Mouse (Mus musculus) ES-E14 (cell line): Measurements from ENCODE around the gene B3gnt9. TPM values are rescaled to one million over a fixed set of nuclear protein-coding genes. Genes with fewer than 3 reads are reported as not detected.
A peak's percentile ranks its signal among the peaks of the same experiment; 100 is the strongest.
"Not testable (repeated sequence)": the region's sequence is repeated elsewhere in the genome, so short reads cannot be mapped to it uniquely, and the experiment has no call there.

Source experiments
- DNase-seq: peaks from one replicate; pipeline ENCODE4 v3.0.0-alpha.2; 2013; ENCODE audit warnings: low read depth, low spot score
- H3K27ac ChIP-seq: 2 replicates; pipeline ENCODE4 v1.5.1; 2012; ENCODE audit warnings: low read depth, mild to moderate bottlenecking, low read length, moderate library complexity, mixed read lengths; ENCODE audit not compliant: poor library complexity, insufficient read depth, severe bottlenecking
- H3K36me3 ChIP-seq: 2 replicates; pipeline ENCODE4 v1.6.1; 2012; ENCODE audit warnings: mild to moderate bottlenecking, low read length, moderate library complexity, mixed read lengths; ENCODE audit not compliant: control insufficient read depth, poor library complexity, insufficient read depth, severe bottlenecking
- H3K4me1 ChIP-seq, 2 experiments: fragments of 150-350 bp in 1 of 2; sonication (generic) in 1 of 2; 2 replicates each; pipeline ENCODE4 v1.6.1; 2012; ENCODE audit warnings: low read length in 2 of 2, mild to moderate bottlenecking in 1 of 2, mixed read lengths in 1 of 2; ENCODE audit not compliant: control insufficient read depth in 2 of 2, insufficient read depth in 2 of 2, poor library complexity in 1 of 2
- H3K4me3 ChIP-seq, 2 experiments: fragments of 150-350 bp in 1 of 2; sonication (generic) in 1 of 2; 2 replicates each; pipeline ENCODE4 v1.5.1; 2012; ENCODE audit warnings: low read length in 2 of 2, low read depth in 1 of 2, mild to moderate bottlenecking in 1 of 2, mixed read lengths in 1 of 2; ENCODE audit not compliant: insufficient read depth in 1 of 2, poor library complexity in 1 of 2, severe bottlenecking in 1 of 2
- H3K9ac ChIP-seq: 2 replicates; pipeline ENCODE4 v1.6.1; 2012; ENCODE audit warnings: low read depth, mild to moderate bottlenecking, low read length, mixed read lengths; ENCODE audit not compliant: poor library complexity, insufficient read depth, severe bottlenecking
- H3K9me3 ChIP-seq: fragments of 150-350 bp; sonication (generic); 2 replicates; pipeline ENCODE4 v1.6.1; 2012; ENCODE audit warnings: low read depth, mild to moderate bottlenecking, low read length; ENCODE audit not compliant: control insufficient read depth, insufficient read depth
- CHD2 ChIP-seq: IDR thresholded peaks from 2 replicates; pipeline ENCODE4 v1.6.1; 2014; ENCODE audit warnings: mild to moderate bottlenecking, low read depth, low read length, inconsistent platforms
- HCFC1 ChIP-seq: IDR thresholded peaks from 2 replicates; pipeline ENCODE4 v1.6.1; 2012; ENCODE audit warnings: low read length, inconsistent platforms, borderline replicate concordance; ENCODE audit not compliant: insufficient read depth
- MAFK ChIP-seq: IDR thresholded peaks from 2 replicates; pipeline ENCODE4 v1.6.1; 2014; ENCODE audit warnings: mild to moderate bottlenecking, low read depth, low read length, inconsistent platforms; ENCODE audit not compliant: insufficient read depth
- ZC3H11A ChIP-seq: IDR thresholded peaks from 2 replicates; pipeline ENCODE4 v1.6.1; 2012; ENCODE audit warnings: low read depth, mild to moderate bottlenecking, inconsistent platforms, low read length, borderline replicate concordance
- ZNF384 ChIP-seq: IDR thresholded peaks from 2 replicates; pipeline ENCODE4 v1.6.1; 2012; ENCODE audit warnings: low read depth, low read length, inconsistent platforms
- in situ Hi-C, 2 experiments: fragments of 600-800 bp; cut with MboI; formaldehyde crosslinking; loops; one replicate each; pipeline ENCODE4 v1.15.1; 2025; ENCODE audit warnings: low sequenced_read_pairs in 2 of 2, inconsistent platforms in 1 of 2; ENCODE audit not compliant: unreplicated experiment in 2 of 2
- total RNA-seq: library from RNA; depleted of rRNA; stranded (reverse); fragments of 300-350 nt; gene quantifications from 2 replicates; pipeline ENCODE4 v1.2.3, GENCODE M21; 2012

The B3gnt9 gene
- total RNA-seq, 1 experiment: 2.5 TPM

DNA sequence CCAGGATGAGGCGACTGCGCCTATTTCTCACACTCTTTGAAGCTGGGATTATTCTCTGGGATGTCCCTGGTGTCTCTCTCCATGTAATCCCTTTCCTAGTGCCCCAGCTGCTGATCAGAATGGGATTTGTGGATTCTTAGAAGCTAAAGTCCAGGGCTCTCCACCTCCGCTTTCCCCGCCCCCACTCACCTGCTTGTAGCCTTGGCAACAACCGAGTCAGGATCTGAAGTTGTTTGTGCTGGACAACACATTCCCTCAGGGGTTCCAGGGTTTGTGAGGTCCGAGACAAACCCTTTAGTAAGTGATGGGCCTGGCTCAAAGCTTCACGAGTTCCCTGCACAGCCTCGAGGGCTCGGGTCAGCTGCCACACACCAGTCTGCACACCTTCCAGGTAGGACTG, 39.8 kb upstream of the B3gnt9 start:
- in situ Hi-C loops: no loop called here
- H3K4me1 ChIP-seq: peaks cover 2 to 34% of the 10 kb centered on the region in 2 experiments; a peak in 3 of 4 replicates
- no peak for TF ChIP-seq MAFK
- TF ChIP-seq HCFC1: no peak
- TF ChIP-seq CHD2: no peak
- no peak for TF ChIP-seq ZNF384
- TF ChIP-seq ZC3H11A: no peak
- H3K36me3 ChIP-seq: peaks cover 5% of the 10 kb centered on the region
- H3K4me3 ChIP-seq: peak overlapping the region in 1 of 2 experiments; percentile 57; a peak in 1 of 4 replicates
- no peak overlapping the region for H3K27ac ChIP-seq
- no peak overlapping the region for H3K9ac ChIP-seq
- no peak for DNase-seq
- H3K9me3 ChIP-seq: no peaks in the 10 kb centered on the region

DNA sequence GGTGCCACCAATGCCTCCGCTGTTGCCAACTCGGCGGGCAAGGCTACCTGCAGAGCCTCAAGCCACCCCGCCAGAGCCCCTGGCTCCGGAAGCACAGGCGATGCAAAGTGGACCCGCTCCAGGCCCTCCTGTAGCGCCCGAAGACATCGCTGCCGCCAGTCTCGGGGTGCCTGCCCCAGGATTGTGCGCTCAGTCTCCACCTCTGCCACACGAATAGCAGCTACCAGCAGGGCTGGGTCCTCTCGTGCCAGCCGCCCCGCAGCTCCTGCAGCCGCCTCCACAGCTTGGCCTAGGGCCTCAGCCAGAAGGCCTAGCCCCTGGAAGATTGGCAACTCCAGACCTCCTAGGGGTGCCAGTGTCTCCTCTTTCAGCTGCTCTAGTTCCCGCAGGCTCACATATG, 38.5 kb upstream of the B3gnt9 start:
- no peak overlapping the region for H3K27ac ChIP-seq

DNA sequence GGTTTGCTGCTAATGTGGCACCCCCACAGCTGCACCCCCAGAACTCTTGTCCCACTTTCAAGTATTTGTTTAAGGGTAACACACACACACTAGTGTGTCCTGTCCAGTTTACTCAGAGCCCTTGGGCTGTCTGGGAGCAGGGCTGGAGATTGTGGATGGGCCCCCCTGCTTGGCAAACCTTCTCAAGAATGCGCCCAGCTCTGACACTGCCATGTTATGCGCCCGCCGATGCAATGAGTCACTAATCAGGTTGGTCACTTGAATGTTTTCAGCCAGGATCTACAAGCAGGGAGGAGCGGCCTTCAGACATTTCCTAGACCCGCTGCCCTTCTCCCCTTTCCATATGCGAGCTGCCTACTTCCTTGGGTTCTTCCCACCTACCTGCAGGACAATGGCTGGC, 37.5 kb upstream of the B3gnt9 start:
- no peak for TF ChIP-seq CHD2
- TF ChIP-seq ZNF384: no peak
- TF ChIP-seq MAFK: no peak
- TF ChIP-seq HCFC1: no peak
- no peak for TF ChIP-seq ZC3H11A
- Histone ChIP-seq H3K36me3 (no peaks in the 10 kb centered on the region; the same call in 1 of the 2 replicates), H3K4me3 (peak overlapping the region in 1 of 2 experiments; percentile 52; a peak in 1 of 4 replicates), H3K9ac (no peak overlapping the region), H3K4me1 (peaks cover 2 to 36% of the 10 kb centered on the region in 2 experiments; a peak in 3 of 4 replicates), H3K27ac (no peak overlapping the region), H3K9me3 (no peaks in the 10 kb centered on the region)
- no peak for DNase-seq
- in situ Hi-C loops: no loop called here

More for the DNA sequence above, 38.5 kb upstream of the B3gnt9 start:
- TF ChIP-seq ZNF384 (no peak), ZC3H11A (no peak), CHD2 (no peak), MAFK (no peak), HCFC1 (no peak)
- in situ Hi-C loops: no loop called here
- no peaks in the 10 kb centered on the region; the same call in 1 of the 2 replicates for H3K36me3 ChIP-seq
- no peak for DNase-seq
- peak overlapping the region; percentile 21 for H3K9ac ChIP-seq
- H3K9me3 ChIP-seq: no peaks in the 10 kb centered on the region
- peaks cover 2 to 37% of the 10 kb centered on the region in 2 experiments; a peak in 3 of 4 replicates for H3K4me1 ChIP-seq
- peak overlapping the region; percentile 52 to 53; a peak in 3 of 4 replicates for H3K4me3 ChIP-seq

DNA sequence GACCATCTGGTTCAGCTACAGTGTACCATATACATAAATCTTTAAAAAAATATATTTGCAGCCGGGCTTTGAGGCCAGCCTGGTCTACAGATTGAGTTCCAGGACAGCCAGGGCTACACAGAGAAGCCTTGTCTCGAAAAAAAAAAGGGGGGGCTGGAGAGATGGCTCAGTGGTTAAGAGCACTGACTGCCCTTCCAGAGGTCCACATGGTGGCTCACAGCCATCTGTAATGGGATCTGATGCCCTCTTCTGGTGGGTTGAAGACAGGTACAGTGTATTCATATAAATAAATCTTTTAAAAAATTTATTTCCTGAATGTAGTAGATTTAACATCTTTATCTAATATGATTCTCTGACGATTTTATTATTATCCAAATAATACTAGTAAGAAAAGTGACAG, 36.8 kb upstream of the B3gnt9 start:
- H3K4me3 ChIP-seq, DNase-seq, H3K36me3 ChIP-seq, H3K27ac ChIP-seq, H3K9ac ChIP-seq, in situ Hi-C loops, H3K9me3 ChIP-seq: not testable (repeated sequence)
- peaks cover 2 to 36% of the 10 kb centered on the region in 2 experiments; a peak in 3 of 4 replicates for H3K4me1 ChIP-seq

DNA sequence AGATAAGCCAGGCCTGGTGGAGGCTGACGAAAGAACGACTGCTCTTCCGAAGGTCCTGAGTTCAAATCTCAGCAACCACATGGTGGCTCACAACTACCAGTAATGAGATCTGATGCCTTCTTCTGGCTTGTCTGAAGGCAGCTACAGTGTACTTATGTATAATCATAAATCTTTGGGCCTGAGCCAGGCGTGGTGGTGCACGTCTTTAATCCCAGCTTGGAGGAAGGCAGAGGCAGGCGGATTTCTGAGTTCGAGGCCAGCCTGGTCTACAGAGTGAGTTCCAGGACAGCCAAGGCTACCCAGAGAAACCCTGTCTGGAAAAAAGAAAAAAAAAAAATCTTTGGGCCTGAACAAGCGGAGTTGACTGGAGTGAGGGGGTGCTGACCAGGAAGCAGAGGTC, 36.4 kb upstream of the B3gnt9 start:
- H3K9ac ChIP-seq, H3K9me3 ChIP-seq, DNase-seq, H3K27ac ChIP-seq, H3K4me3 ChIP-seq, H3K36me3 ChIP-seq, in situ Hi-C loops: not testable (repeated sequence)
- H3K4me1 ChIP-seq: peaks cover 2 to 38% of the 10 kb centered on the region in 2 experiments; a peak in 3 of 4 replicates
